Mouse (Mus musculus) right cerebral cortex, postnatal 10 days (tissue): ENCODE results near the gene Ccn5.

Experiments
- DNase-seq, 2 experiments: peaks; one replicate each; pipeline ENCODE4 v3.0.0; 2021; ENCODE audit warnings: low spot score in 2 of 2

Ccn5 gene

DNA sequence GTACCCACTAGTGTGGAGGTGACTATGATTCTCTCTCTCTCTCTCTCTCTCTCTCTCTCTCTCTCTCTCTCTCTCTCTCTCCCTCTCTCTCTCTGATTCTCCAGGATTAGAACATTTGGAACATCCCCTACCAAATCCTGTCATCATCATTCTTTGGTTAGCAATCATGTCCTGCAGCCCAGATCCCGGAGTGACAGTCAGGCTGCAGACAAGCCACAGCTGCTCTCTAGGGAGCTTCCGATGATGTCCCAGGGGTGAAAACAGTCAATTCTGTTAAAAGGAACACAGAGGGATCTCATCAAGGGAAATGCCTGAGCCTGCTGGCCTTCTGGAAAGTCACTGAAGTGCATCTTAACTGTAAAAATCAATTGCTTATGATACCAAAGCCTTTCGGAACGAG, 21.4 kb downstream of the Ccn5 start:
- no peak for DNase-seq

DNA sequence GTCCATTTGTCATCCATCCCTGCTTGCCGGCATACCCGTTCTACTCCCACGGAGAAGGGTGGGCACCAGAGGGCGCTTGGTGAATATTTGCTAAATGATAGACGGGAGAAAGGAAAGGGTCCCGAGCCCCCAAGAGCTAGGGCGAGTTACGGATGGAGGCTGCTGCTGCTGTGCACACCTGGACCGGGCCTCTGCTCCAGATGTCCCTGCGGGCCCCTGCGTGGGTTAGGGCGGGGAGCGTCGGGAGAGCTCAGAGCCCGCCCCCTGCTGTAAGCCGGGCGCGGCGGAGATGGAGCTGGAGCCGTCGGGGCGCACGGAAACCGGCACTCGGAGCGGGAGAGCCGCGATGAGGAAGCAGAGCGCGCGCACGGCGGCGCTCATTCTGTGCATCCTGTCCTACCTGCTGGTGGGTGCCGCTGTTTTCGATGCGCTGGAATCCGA, 32.8 kb downstream of the Ccn5 start, which contains the start of gene Kcnk15:
Gene Kcnk15, plus strand, starts transcription at position 191 of the 441 bp plus-strand sequence.
- peak in 1 of 2 experiments; percentile 57 for DNase-seq

DNA sequence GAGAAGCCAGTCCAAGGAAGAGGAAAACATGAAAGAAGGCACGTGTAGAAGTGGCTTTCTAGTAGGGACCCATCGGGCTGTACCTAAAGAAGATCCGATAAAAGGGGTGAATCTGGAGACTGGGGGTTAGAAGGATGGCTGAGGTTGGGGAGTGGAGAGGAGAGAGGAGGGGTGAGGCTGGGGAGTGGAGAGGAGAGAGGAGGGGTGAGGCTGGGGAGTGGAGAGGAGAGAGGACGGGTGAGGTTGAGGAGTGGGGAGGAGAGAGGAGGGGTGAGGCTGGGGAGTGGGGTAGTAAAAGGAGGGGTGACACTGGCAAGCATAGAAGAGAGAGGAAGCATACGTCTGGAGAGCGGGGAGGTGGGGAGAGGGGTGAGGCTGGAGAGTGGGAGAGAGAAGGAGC, 36.6 kb downstream of the Ccn5 start:
- no peak for DNase-seq

DNA sequence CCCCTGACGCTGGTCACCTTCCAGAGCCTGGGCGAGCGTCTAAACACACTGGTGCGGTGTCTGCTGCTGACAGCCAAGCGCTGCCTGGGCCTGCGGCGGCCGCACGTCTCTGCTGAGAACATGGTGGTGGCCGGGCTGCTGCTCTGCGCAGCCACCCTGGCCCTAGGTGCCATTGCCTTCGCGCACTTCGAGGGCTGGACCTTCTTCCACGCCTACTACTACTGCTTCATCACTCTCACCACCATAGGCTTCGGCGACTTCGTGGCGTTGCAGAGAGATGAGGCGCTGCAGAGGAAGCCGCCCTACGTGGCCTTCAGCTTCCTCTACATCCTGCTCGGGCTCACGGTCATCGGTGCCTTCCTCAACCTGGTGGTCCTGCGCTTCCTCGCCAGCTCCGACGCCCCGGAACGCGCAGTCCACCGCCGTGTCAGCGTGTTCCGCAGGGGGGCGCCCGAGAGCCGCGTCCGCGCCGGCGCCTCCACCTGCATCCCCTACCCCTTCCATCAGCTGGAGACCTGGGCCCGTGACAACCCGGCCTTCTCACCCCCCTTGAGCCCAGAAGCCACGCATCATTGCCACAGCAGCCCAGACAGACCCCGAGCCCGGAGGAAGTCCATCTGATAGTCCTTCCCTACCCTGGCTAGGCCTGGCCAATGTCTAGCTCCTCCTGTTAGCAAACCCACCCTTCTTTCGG, 37.7 kb downstream of the Ccn5 start:
- peak in 1 of 2 experiments; percentile 70 for DNase-seq

DNA sequence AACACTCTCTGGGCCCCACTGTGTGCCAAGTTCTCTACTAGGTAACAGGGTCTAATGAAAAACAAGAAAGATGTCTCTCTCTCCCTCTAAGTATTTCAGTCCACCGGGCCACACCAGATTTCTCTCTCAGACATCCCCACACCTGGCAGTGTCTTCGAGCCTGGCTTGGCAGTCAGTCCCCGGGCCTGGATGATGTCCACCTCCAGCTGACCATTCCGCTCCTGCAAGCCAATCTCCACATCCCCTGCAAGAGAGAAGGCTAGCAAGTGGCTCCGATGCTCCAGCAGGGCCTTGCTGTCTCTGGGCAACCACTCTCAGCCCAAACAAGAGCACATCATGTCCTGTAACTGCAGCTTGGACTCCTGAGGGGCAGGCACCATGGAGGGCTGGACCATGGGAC, 44.6 kb downstream of the Ccn5 start:
- no peak for DNase-seq

DNA sequence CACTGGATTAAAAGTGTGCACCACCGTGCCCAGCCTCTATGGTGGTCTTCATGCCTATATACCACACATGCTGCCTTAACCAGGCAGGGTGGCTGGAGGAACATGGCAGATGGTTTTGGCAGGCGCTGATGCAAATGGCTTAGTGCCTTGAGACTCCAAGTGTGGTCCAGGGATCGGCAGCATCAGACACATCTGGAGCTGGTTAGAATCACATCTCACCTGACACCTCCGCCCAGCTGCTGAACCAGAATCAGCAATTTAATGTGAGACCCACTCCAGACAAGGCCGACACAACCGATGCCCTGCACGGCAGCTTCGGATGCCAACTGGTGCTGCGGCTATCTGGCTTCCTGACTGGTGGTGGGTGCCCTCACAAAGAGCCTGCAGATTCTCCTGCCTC, 45.4 kb downstream of the Ccn5 start:
- DNase-seq: no peak

DNA sequence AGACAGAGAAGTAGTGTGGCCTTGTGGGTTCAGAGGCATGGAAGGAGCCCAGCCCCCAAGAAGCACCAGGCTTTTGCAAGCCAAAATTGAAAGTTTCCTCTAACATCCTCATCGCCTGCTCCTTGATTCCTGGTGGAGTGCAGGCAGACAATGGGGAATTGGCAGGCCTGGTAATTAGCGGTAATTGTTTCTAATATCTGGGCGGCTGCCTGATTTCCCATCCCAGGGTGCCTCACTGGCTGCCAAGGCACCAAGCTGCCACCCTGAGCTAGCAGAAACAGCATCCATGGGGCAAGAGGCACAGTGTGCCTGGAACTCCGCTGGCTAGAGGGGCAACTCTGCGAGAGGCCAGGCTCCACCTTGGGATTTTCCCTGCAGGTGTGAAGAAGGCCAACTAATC, 49.1 kb downstream of the Ccn5 start:
- no peak for DNase-seq

DNA sequence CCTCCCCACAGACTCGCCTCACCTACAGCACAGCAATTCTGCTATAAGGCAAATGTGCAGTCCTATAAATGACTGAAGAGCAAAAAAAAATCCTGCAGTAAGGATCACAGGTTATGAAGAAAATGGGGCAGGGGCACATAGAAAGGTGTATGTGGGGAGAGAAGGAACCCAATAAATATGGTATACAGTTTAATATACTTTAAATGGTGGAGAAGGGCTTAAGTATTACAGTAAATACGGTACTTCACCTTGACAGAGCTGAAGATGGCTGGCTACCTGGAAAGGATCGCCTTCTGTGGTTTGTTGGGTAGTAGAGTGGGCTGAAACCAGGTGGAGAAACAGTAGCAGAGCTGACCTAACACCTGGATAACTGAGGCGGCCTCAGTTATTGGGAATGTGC, 50.6 kb downstream of the Ccn5 start:
- no peak for DNase-seq

DNA sequence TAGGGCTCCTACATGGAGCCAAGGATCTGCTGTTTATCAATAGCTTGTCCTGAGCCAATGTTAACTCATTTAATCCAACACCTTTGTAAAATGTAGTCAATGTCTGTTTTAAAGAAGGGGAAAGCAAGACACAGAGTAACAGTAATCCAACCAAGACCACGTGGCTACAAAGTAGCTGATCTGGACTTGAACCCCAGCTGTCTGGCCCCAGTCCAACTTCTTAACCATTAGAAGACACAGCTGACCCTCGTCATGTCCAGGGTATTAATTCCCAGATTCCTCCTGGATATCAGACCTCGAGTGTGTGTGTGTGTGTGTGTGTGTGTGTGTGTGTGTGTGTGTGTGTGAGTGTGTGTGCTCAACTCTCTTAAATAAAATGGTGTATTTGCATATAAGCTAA, 51.2 kb downstream of the Ccn5 start:
- no peak for DNase-seq

DNA sequence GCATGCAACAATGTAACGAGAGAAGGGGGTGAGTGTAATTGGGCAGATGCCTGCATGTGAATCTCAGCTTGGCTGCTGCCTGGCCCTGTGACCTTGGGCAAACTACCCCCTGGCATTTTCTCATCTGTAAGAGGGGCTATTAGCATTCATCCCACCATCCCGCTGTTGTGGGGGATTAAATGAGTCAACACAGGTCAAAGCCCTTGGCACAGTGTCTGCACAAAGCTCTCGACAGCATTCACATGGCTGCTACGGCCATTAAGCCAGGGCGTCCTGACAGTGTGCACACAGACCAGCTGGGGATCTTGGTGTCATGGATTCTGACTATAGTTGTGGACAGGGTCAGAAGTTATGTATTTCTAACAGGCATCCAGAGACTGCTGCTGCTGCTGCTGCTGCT, 54.2 kb downstream of the Ccn5 start:
- no peak for DNase-seq

DNA sequence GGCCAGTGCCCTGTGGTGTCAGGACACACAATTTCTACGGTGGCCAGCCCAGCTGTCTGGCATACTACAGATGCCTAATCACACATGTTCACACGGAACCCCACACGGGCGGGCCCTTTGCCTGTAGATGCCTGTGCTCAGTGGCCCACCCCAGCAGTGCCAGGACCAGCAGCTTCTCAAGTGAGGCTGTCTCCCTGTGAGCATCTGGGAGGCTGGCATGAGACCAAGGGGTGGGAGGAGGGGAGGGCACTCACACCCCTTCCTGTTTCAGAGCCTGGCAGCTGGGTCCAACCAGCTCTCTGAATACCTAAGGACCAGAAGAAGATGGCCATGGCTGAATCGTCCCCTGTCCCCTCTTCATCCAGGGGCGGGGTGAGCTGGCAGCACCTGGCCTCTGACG, 54.8 kb downstream of the Ccn5 start:
- peak; percentile 75 to 79 for DNase-seq

DNA sequence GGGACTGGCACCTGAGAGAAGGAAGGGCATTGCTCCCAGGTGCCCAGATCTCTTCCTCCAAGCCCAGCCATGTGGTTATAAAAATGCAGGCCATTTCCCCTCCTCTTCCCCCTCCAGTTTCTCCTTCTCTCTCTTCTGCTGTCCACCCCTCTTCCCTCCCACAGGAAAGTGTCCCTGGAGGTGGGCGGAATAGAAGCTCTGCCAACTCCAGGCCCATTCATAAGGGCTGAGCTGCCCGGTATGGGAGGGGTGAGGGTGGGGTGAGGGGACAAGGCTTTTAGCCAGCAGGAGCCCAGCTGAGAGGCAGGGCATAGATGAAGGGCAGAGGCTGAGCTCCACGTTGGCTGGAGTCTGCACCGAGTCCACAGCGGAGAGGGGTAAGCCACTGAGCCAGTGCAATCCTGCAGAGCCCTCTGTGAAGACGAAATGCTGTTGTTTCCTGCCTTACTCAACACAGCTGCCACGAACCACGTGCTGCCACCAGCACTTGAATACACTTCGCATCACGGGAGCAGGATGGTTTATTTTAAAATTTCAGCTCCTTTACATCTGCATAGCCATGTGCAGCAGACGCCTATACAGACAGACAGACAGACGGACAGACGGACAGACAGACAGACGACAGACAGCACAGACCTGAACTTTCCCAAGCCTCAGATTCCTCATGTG, 56.3 kb downstream of the Ccn5 start:
- DNase-seq: no peak

DNA sequence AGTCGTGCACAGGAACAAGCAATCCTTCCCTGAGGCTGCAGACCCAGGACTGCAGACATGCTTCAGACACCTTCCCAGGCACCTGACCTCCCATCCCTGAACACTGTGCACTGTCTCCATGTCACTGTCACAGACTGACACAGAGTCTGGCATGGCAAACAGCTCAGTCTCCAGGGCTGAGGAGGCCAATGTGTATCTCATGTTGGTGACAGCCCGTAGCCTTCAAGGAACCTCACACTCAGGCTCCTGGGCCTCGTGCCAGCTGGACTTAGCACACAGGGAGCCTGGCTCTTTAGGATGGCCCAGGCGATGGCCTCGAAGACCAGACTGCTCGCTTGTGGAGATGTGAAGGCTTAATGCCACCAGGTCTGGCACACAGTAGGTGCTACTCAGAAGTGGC, 60.2 kb downstream of the Ccn5 start:
- DNase-seq: no peak
